Mouse (Mus musculus) embryo, embryonic 11 days (tissue): ENCODE measurements around the gene Lonrf2.

Experiments used
- DNase-seq: peaks from one replicate; pipeline ENCODE4 v3.0.0-alpha.2; 2015

The Lonrf2 gene

DNA sequence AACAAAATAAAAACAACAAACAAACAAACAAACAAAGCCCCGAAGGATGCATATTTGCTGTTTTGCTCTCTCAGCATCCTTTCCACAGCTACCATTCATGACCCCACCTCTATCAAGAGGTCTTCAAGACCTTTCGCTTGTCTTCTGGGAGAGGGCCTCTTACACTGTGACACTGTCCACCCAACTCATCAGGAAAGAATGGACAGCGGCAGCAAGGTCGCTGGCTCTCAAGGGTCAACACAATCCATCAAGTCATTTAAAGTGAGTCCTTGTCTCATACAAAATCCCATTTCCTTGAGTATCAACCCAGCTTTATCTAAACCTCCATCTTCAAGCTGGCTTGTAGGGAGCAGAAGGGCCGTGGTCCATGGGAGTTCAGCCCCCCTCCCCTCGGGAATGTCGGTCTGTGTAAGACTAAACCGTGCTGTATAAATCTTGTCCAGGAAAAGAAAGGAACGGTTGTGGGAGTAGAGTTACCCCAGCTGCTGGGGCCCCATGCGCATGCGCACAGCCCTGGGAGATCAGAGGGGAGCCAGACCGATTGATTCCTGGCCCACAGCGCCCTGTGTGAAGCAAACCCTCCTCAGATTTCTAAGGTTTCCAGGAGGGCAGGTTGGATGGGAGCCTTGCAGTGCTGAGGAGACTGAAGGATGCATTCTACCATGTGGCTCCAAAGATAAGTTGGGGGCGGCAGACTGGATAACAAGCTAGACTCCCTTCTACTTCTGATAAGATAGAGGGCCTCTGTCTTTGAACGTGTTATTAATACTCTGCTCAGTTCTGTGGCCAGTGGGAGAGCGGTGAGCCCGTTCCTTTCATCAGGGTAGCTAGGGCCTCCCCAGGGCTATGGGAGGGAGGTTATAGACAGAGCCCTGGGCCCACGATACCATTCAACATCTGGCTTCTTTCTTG lies 69.6 kb downstream of the Lonrf2 start:
- peak; percentile 94 for DNase-seq

DNA sequence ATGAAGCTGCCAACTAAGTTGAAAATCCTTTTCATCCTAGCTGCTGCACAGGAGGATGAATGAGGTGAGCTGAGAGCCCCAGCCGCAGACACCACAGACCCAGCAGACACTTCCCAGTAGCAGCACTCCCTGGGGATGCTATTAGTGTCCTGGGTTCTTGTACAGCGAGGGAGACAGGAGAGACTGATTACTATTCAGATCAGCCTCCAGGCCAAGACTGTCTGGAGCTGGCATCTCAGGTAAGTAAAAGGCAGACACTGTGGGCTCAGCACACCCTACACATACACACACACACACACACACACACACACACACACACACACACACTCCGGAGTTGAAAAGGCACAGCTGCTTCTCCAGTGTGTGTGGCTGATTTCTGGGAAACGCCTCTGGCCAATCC lies 70.3 kb downstream of the Lonrf2 start:
- DNase-seq = peak; percentile 43

DNA sequence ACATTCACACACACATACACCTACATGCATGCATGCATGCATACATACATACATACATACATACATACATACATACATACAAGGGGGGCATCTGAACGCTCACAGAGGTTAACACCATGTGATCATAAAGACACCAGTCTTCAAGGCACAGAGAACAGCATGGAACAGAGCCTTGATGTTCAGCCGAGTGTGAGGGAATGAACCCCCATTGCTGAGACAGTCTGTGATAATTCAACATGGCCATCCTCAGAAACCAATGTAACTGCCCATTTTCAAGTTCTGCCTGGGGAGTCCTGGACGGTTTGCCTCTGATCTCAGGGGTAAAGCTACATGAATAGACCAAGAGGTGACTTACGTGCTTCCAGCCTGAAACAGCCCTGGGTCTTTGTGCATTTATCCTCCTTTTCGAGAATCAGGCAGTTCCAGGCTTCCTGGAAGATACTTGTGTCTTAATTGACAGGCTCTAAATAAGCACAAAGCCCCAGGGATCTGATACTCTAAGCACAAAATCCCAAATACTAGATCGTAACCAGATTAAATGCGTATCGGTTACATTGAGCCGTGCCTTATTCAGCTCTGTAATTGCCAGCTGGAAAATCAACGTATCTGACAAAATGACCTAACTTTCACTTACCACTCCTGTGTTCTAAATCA lies 72.4 kb downstream of the Lonrf2 start:
- peak; percentile 49 for DNase-seq

DNA sequence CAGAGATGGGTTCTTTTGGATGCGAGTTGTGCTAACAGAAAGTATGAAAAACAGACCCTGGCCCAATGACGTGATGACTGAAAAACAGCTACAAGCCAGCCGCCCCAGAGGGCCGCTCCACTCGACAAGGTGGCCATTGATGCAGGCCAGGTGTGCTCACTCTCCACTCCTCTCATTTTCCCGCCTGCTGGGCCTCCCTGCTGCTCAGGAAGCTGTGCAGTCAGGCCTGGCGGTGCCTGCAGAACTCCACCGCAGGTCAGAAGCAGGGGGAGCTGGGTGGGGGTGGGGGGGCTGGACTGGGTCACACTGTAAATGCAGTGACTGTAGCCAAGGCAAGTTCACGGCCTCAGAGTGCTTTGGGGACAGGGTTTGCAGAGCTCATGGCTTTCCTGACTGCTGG lies 76.1 kb downstream of the Lonrf2 start:
- DNase-seq = peak; percentile 69

DNA sequence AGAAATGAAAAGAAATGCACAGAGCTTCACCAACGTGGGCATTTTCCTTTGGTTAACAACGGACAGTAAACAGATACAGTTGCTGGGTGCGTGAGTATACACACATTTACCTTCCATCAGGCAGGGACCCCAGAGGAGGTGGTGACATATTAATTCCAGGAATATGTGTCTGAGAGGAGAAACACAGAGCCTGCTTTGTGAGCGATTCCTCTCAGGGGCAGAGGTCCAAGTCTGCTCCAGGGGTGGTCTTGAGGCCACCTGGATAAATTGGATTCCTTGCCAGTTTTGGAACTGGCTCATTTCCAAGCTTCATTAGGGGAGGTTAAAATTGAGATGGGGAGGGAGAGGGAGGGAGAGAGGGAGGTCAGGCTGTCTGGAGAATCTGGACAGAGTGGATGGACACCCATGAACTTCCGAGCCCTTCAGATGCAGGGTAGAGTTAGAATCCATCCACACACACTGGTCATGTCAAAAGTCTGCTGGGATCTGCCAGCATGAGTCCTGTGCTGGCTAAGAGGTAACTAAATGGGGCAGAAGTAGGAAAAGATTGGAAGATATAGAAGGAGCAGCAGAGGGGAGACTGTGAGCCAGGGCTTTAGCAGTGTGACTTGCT lies 78.6 kb downstream of the Lonrf2 start:
- peak; percentile 71 for DNase-seq

DNA sequence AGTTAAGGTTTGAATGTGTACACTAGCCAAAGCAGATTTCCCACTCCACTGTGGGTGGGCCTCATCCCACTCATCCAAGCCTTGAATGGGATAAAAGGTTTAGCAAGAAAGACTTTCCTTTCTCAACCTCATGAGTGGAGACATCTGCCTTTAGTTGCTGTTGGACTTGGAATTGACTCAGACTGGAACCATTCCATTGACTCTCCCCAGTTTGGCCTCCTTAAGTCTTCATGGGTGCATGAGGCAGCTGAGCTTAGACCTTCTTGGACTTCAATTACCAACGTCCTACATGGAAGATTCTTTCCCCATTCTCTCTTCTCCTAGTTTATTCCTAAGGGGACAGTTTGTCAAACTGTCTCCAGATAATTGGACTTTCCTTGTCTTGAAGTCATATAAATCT lies 92.6 kb downstream of the Lonrf2 start:
- DNase-seq = no peak
